Mouse (Mus musculus): Measurements from ENCODE around the gene Slc2a4. TPM values are rescaled to one million over a fixed set of nuclear protein-coding genes. Genes with fewer than 3 reads are reported as not detected.
A peak's percentile ranks its signal among the peaks of the same experiment; 100 is the strongest.

Slc2a4 gene
- polyA plus RNA-seq, 2 experiments: 14.0 to 17.0 TPM

GRCm38 (mm10) chr11:69938401-69938979 is 9.5 kb downstream of the Slc2a4 start:
- Histone ChIP-seq H3K4me2 (ENCODE audit: low read depth) (no peak overlapping the region), H3K36me3 (replicated peaks; ENCODE audit: control insufficient read depth, insufficient read depth, low read depth) (no peaks in the 10 kb centered on the region; the same call in 1 of the 2 replicates), H3K27ac (no peak overlapping the region), H3K27me3 (ENCODE audit: control insufficient read depth, insufficient read depth, low read length) (peaks cover 53% of the 10 kb centered on the region), H3K9me3 (ENCODE audit: control insufficient read depth, low read length) (no peaks in the 10 kb centered on the region), H3K4me1 (replicated peaks; ENCODE audit: control insufficient read depth in 2 of 2, insufficient read depth in 2 of 2, low read length in 1 of 2) (peaks cover 10 to 12% of the 10 kb centered on the region in 2 experiments), H3K4me3 (ENCODE audit: insufficient read depth in 1 of 2, low read depth in 2 of 2, low read length in 2 of 2) (no peak overlapping the region), H3K9ac (replicated peaks) (no peak overlapping the region)
- ATAC-seq (ENCODE audit: insufficient read depth): no peak
- no peak for DNase-seq (ENCODE audit: low read depth in 3 of 3, low spot score in 3 of 3)
- TF ChIP-seq EP300 (IDR thresholded peaks at IDR 0.05; ENCODE audit: low read depth) (no peak), CTCF (IDR thresholded peaks at IDR 0.05; ENCODE audit: low read depth) (no peak)
- 36% methylated on average over 9 of the region's 9 CpGs for WGBS (ENCODE audit: insufficient replicate concordance)

- 57% methylated on average over 5 of the region's 5 CpGs for WGBS (ENCODE audit: insufficient replicate concordance)
- Histone ChIP-seq H3K4me3 (ENCODE audit: insufficient read depth in 1 of 2, low read depth in 2 of 2, low read length in 2 of 2) (no peak overlapping the region), H3K4me2 (ENCODE audit: low read depth) (no peak overlapping the region), H3K9ac (replicated peaks) (no peak overlapping the region), H3K27me3 (ENCODE audit: control insufficient read depth, insufficient read depth, low read length) (peaks cover 53% of the 10 kb centered on the region), H3K4me1 (replicated peaks; ENCODE audit: control insufficient read depth in 2 of 2, insufficient read depth in 2 of 2, low read length in 1 of 2) (peaks cover 10 to 12% of the 10 kb centered on the region in 2 experiments), H3K27ac (no peak overlapping the region), H3K36me3 (replicated peaks; ENCODE audit: control insufficient read depth, insufficient read depth, low read depth) (no peaks in the 10 kb centered on the region; the same call in 1 of the 2 replicates), H3K9me3 (ENCODE audit: control insufficient read depth, low read length) (no peaks in the 10 kb centered on the region)
- DNase-seq (ENCODE audit: low read depth in 3 of 3, low spot score in 3 of 3) (no peak), ATAC-seq (ENCODE audit: insufficient read depth) (no peak)
- TF ChIP-seq CTCF (IDR thresholded peaks at IDR 0.05; ENCODE audit: low read depth): no peak
- TF ChIP-seq EP300 (IDR thresholded peaks at IDR 0.05; ENCODE audit: low read depth): no peak
Measured at GRCm38 (mm10) chr11:69937834-69938233, 10.2 kb downstream of the Slc2a4 start.

- Histone ChIP-seq H3K4me3 (ENCODE audit: insufficient read depth in 1 of 2, low read depth in 2 of 2, low read length in 2 of 2) (no peak overlapping the region), H3K9me3 (ENCODE audit: control insufficient read depth, low read length) (no peaks in the 10 kb centered on the region), H3K36me3 (replicated peaks; ENCODE audit: control insufficient read depth, insufficient read depth, low read depth) (no peaks in the 10 kb centered on the region), H3K27me3 (ENCODE audit: control insufficient read depth, insufficient read depth, low read length) (peaks cover 53% of the 10 kb centered on the region), H3K27ac (no peak overlapping the region), H3K4me2 (ENCODE audit: low read depth) (no peak overlapping the region), H3K4me1 (replicated peaks; ENCODE audit: control insufficient read depth in 2 of 2, insufficient read depth in 2 of 2, low read length in 1 of 2) (peaks cover 10 to 12% of the 10 kb centered on the region in 2 experiments), H3K9ac (replicated peaks) (no peak overlapping the region)
- DNase-seq (ENCODE audit: low read depth in 3 of 3, low spot score in 3 of 3) (no peak), ATAC-seq (ENCODE audit: insufficient read depth) (no peak)
- 33% methylated on average over 4 of the region's 4 CpGs for WGBS (ENCODE audit: insufficient replicate concordance)
- TF ChIP-seq EP300 (IDR thresholded peaks at IDR 0.05; ENCODE audit: low read depth) (no peak), CTCF (IDR thresholded peaks at IDR 0.05; ENCODE audit: low read depth) (no peak)
Measured at GRCm38 (mm10) chr11:69937385-69937784, 10.6 kb downstream of the Slc2a4 start.

GRCm38 (mm10) chr11:69936714-69937347 is 11.2 kb downstream of the Slc2a4 start:
- Histone ChIP-seq H3K4me2 (ENCODE audit: low read depth) (no peak overlapping the region), H3K9ac (replicated peaks) (no peak overlapping the region), H3K4me3 (ENCODE audit: insufficient read depth in 1 of 2, low read depth in 2 of 2, low read length in 2 of 2) (no peak overlapping the region), H3K9me3 (ENCODE audit: control insufficient read depth, low read length) (no peaks in the 10 kb centered on the region), H3K4me1 (replicated peaks; ENCODE audit: control insufficient read depth in 2 of 2, insufficient read depth in 2 of 2, low read length in 1 of 2) (peaks cover 10 to 12% of the 10 kb centered on the region in 2 experiments), H3K27ac (no peak overlapping the region), H3K36me3 (replicated peaks; ENCODE audit: control insufficient read depth, insufficient read depth, low read depth) (no peaks in the 10 kb centered on the region), H3K27me3 (ENCODE audit: control insufficient read depth, insufficient read depth, low read length) (peaks cover 53% of the 10 kb centered on the region)
- ATAC-seq (ENCODE audit: insufficient read depth) (no peak), DNase-seq (ENCODE audit: low read depth in 3 of 3, low spot score in 3 of 3) (no peak)
- 51% methylated on average over 9 of the region's 9 CpGs for WGBS (ENCODE audit: insufficient replicate concordance)
- TF ChIP-seq EP300 (IDR thresholded peaks at IDR 0.05; ENCODE audit: low read depth): no peak

- Histone ChIP-seq H3K9me3 (ENCODE audit: control insufficient read depth, low read length) (no peaks in the 10 kb centered on the region), H3K4me1 (replicated peaks; ENCODE audit: control insufficient read depth in 2 of 2, insufficient read depth in 2 of 2, low read length in 1 of 2) (peaks cover 10 to 12% of the 10 kb centered on the region in 2 experiments), H3K27me3 (ENCODE audit: control insufficient read depth, insufficient read depth, low read length) (peaks cover 53% of the 10 kb centered on the region), H3K9ac (replicated peaks) (no peak overlapping the region), H3K36me3 (replicated peaks; ENCODE audit: control insufficient read depth, insufficient read depth, low read depth) (no peaks in the 10 kb centered on the region), H3K27ac (no peak overlapping the region), H3K4me3 (ENCODE audit: insufficient read depth in 1 of 2, low read depth in 2 of 2, low read length in 2 of 2) (peak overlapping the region in 1 of 2 experiments; percentile 53; a peak in 2 of 4 replicates), H3K4me2 (ENCODE audit: low read depth) (peak overlapping the region; percentile 73)
- ATAC-seq (ENCODE audit: insufficient read depth) (no peak), DNase-seq (ENCODE audit: low read depth in 3 of 3, low spot score in 3 of 3) (no peak)
- WGBS (ENCODE audit: insufficient replicate concordance): 5% methylated on average over 30 of the region's 30 CpGs
- TF ChIP-seq EP300 (IDR thresholded peaks at IDR 0.05; ENCODE audit: low read depth) (no peak), CTCF (IDR thresholded peaks at IDR 0.05; ENCODE audit: low read depth) (no peak)
Measured at GRCm38 (mm10) chr11:69936156-69936555, 11.8 kb downstream of the Slc2a4 start.

Measured in liver, embryonic 14.5 days (tissue).